Mouse (Mus musculus): ENCODE measurements around the gene Gast.

GRCm38 (mm10) chr11:100378446-100378845 is 44.2 kb downstream of the Gast start:
- TF ChIP-seq CTCF (IDR thresholded peaks at IDR 0.05; ENCODE audit: low read depth, low read length) (no peak), TAL1 (conservative IDR thresholded peaks at IDR 0.05; ENCODE audit: low read depth, low read length) (no peak), GATA1 (IDR thresholded peaks at IDR 0.05; ENCODE audit: borderline replicate concordance, low read length) (no peak), POLR2AphosphoS5 (IDR thresholded peaks at IDR 0.05; ENCODE audit: insufficient replicate concordance, low read depth, low read length) (no peak)

Data from G1E (cell line).